Mouse (Mus musculus) bone marrow, adult 2 months (tissue): ENCODE results near the gene Nup188. TPM values are rescaled to one million over a fixed set of nuclear protein-coding genes. Genes with fewer than 3 reads are reported as not detected.

Source experiments
- H3K27ac ChIP-seq: fragments of 200-500 bp; 2 replicates; pipeline ENCODE4 v1.5.1; 2012; ENCODE audit warnings: low read depth, mild to moderate bottlenecking, control low read depth, inconsistent platforms, low read length; ENCODE audit not compliant: control insufficient read depth, poor library complexity, insufficient read depth
- H3K4me1 ChIP-seq: fragments of 200-500 bp; 2 replicates; pipeline ENCODE4 v1.6.1; 2011; ENCODE audit warnings: low read length; ENCODE audit not compliant: control insufficient read depth, insufficient read depth
- H3K4me3 ChIP-seq: fragments of 200-500 bp; replicated peaks from 2 replicates; pipeline ENCODE3; 2011; ENCODE audit warnings: mild to moderate bottlenecking, low read depth, low read length, control low read depth; ENCODE audit not compliant: control insufficient read depth
- CTCF ChIP-seq: fragments of 200-500 bp; IDR thresholded peaks from 2 replicates; pipeline ENCODE4 v1.5.1; 2011; ENCODE audit warnings: low read length, control low read depth; ENCODE audit not compliant: control insufficient read depth, insufficient read depth
- POLR2A ChIP-seq: fragments of 200-500 bp; IDR thresholded peaks from 2 replicates; pipeline ENCODE4 v1.6.1; 2011; ENCODE audit warnings: low read depth, mild to moderate bottlenecking, control low read depth, low read length, borderline replicate concordance; ENCODE audit not compliant: control insufficient read depth
- WGBS: fragments of 180-500 bp; shearing (Covaris S2); methylation state at CpG from one replicate; pipeline ENCODE4 v1.1.7; 2018; 5-methylcytosine and 5-hydroxymethylcytosine counted together
- polyA plus RNA-seq: library from polyadenylated mRNA; stranded (reverse); fragments of >200 nt; gene quantifications from 2 replicates; pipeline ENCODE4 v1.2.4, GENCODE M21; 2011; ENCODE audit warnings: low replicate concordance; ENCODE audit not compliant: missing spikeins, insufficient read depth, insufficient read length

The Nup188 gene
- polyA plus RNA-seq, 1 experiment = 27.3 TPM

- H3K4me3 ChIP-seq = no peak overlapping the region
- H3K27ac ChIP-seq = no peak overlapping the region
- TF ChIP-seq CTCF = no peak
- 92% methylated on average over 18 of the region's 18 CpGs for WGBS
- H3K4me1 ChIP-seq = peaks cover 4% of the 10 kb centered on the region
These were observed 24.0 kb upstream of the Nup188 start for GRCm38 (mm10) chr2:30261921-30262839.

GRCm38 (mm10) chr2:30262840-30263441 lies 23.3 kb upstream of the Nup188 start:
- WGBS = 80% methylated on average over 4 of the region's 4 CpGs
- peaks cover 4% of the 10 kb centered on the region for H3K4me1 ChIP-seq
- TF ChIP-seq POLR2A = no peak
- no peak overlapping the region for H3K27ac ChIP-seq
- H3K4me3 ChIP-seq = no peak overlapping the region

GRCm38 (mm10) chr2:30263811-30264210 lies 22.4 kb upstream of the Nup188 start:
- H3K4me1 ChIP-seq = peaks cover 2% of the 10 kb centered on the region
- TF ChIP-seq POLR2A (no peak), CTCF (no peak)

GRCm38 (mm10) chr2:30264671-30265519 lies 21.3 kb upstream of the Nup188 start:
- TF ChIP-seq CTCF = no peak
- no peak for TF ChIP-seq POLR2A
- H3K4me1 ChIP-seq = no peaks in the 10 kb centered on the region; the same call in 1 of the 2 replicates
- H3K4me3 ChIP-seq = no peak overlapping the region
- 88% methylated on average over 7 of the region's 7 CpGs for WGBS
- no peak overlapping the region for H3K27ac ChIP-seq

More at GRCm38 (mm10) chr2:30263811-30264210, 22.4 kb upstream of the Nup188 start:
- WGBS = 85% methylated on average over 6 of the region's 6 CpGs
- no peak overlapping the region for H3K4me3 ChIP-seq
- H3K27ac ChIP-seq = no peak overlapping the region

- H3K27ac ChIP-seq = peak within 1 kb of the TSS; percentile 19; the same call in 1 of the 2 replicates
- no peaks in the 10 kb centered on the region; the same call in 1 of the 2 replicates for H3K4me1 ChIP-seq
- WGBS = 68% methylated on average over 5 of the region's 5 CpGs
- H3K4me3 ChIP-seq = no peak within 1 kb of the TSS
- TF ChIP-seq CTCF (no peak), POLR2A (no peak)
These were observed 20.4 kb upstream of the Nup188 start, which contains the start of gene Phyhd1 for GRCm38 (mm10) chr2:30265767-30266253. TSS of gene Phyhd1 (plus strand) at chr2:30266203.

- H3K4me3 ChIP-seq = no peak overlapping the region
- no peak for TF ChIP-seq POLR2A
- TF ChIP-seq CTCF = no peak
- 44% methylated on average over 4 of the region's 4 CpGs for WGBS
These were observed 19.7 kb upstream of the Nup188 start for GRCm38 (mm10) chr2:30266392-30266941.

GRCm38 (mm10) chr2:30267466-30267865 lies 18.7 kb upstream of the Nup188 start:
- Histone ChIP-seq H3K4me1 (no peaks in the 10 kb centered on the region; the same call in 1 of the 2 replicates), H3K27ac (no peak overlapping the region), H3K4me3 (no peak overlapping the region)
- 89% methylated on average over 2 of the region's 2 CpGs for WGBS
- TF ChIP-seq CTCF (no peak), POLR2A (no peak)

More at GRCm38 (mm10) chr2:30266392-30266941, 19.7 kb upstream of the Nup188 start:
- Histone ChIP-seq H3K27ac (peak overlapping the region; percentile 19; the same call in 1 of the 2 replicates), H3K4me1 (no peaks in the 10 kb centered on the region; the same call in 1 of the 2 replicates)

- Histone ChIP-seq H3K4me1 (no peaks in the 10 kb centered on the region; the same call in 1 of the 2 replicates), H3K4me3 (no peak overlapping the region), H3K27ac (no peak overlapping the region)
- WGBS = 71% methylated on average over 4 of the region's 4 CpGs
- TF ChIP-seq CTCF (no peak), POLR2A (no peak)
These were observed 17.8 kb upstream of the Nup188 start for GRCm38 (mm10) chr2:30268371-30268770.
